Mouse (Mus musculus) limb, embryonic 12.5 days (tissue): ENCODE measurements around the gene Pofut2. TPM values are rescaled to one million over a fixed set of nuclear protein-coding genes. Genes with fewer than 3 reads are reported as not detected.
"Not testable (repeated sequence)": the region's sequence is repeated elsewhere in the genome, so short reads cannot be mapped to it uniquely, and the experiment has no call there.

Source experiments
- ATAC-seq: fragments of 200-750 bp; cut with Nextera tagmentation; 2 replicates; pipeline ENCODE4 v1.8.0; 2017; ENCODE audit warnings: low read depth, moderate TSS enrichment; ENCODE audit not compliant: insufficient number of reproducible peaks, insufficient read depth, low FRiP score, low TSS enrichment
- H3K27ac ChIP-seq: fragments of 300-500 bp; sonication (generic); 2 replicates; pipeline ENCODE4 v1.5.1; 2016; ENCODE audit warnings: mild to moderate bottlenecking, moderate library complexity
- H3K27me3 ChIP-seq: fragments of 300-500 bp; sonication (generic); 2 replicates; pipeline ENCODE4 v1.6.1; 2016; ENCODE audit warnings: mild to moderate bottlenecking, moderate library complexity
- H3K36me3 ChIP-seq: fragments of 300-500 bp; sonication (generic); 2 replicates; pipeline ENCODE4 v1.6.1; 2016; ENCODE audit warnings: mild to moderate bottlenecking, moderate library complexity
- H3K4me1 ChIP-seq: fragments of 300-500 bp; sonication (generic); replicated peaks from 2 replicates; pipeline ENCODE4 v1.6.1; 2016
- H3K4me2 ChIP-seq: fragments of 300-500 bp; sonication (generic); 2 replicates; pipeline ENCODE4 v1.6.1; 2016; ENCODE audit warnings: mild to moderate bottlenecking, moderate library complexity
- H3K4me3 ChIP-seq: fragments of 300-500 bp; sonication (generic); replicated peaks from 2 replicates; pipeline ENCODE4 v1.5.1; 2016; ENCODE audit warnings: mild to moderate bottlenecking
- H3K9ac ChIP-seq: fragments of 300-500 bp; sonication (generic); replicated peaks from 2 replicates; pipeline ENCODE4 v1.6.1; 2016; ENCODE audit warnings: mild to moderate bottlenecking, moderate library complexity
- H3K9me3 ChIP-seq: fragments of 300-500 bp; sonication (generic); 2 replicates; pipeline ENCODE4 v1.6.1; 2016; ENCODE audit warnings: mild to moderate bottlenecking, moderate library complexity
- WGBS: fragments of 180-500 bp; shearing (Covaris S2); methylation state at CpG from one replicate; pipeline ENCODE4 v1.1.7; 2016; 5-methylcytosine and 5-hydroxymethylcytosine counted together
- polyA plus RNA-seq: library from polyadenylated mRNA; unstranded; fragments of >200 nt; fragmentation: Nextera tagmentation; extraction: Ambion mirVana; gene quantifications from 2 replicates; pipeline ENCODE4 v1.2.1, GENCODE M21; 2016

The Pofut2 gene
- polyA plus RNA-seq, 1 experiment from 2014 or later = 95.6 TPM

DNA sequence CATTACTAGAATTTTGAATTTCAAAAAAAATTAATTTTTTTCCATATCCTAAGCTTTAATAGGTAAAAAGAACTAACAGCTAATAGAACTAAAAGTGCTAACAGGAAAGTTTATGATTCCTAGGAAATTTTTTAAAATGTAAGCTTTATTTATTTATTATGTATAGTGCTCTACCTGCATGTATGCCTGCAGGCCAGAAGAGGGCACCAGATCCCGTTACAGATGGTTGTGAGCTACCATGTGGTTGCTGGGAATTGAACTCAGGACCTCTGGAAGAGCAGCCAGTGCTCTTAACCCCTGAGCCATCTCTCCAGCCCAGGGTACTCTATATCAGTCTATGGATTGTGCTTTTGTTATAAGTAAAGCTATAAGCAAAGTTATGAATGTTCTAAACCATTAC is 23.1 kb downstream of the Pofut2 start:
- H3K36me3 ChIP-seq, H3K9ac ChIP-seq, H3K27me3 ChIP-seq, H3K4me2 ChIP-seq, H3K4me3 ChIP-seq, H3K27ac ChIP-seq, ATAC-seq, H3K9me3 ChIP-seq: not testable (repeated sequence)
- 85% methylated on average over 1 of the region's 1 CpGs for WGBS
- peaks cover 17% of the 10 kb centered on the region for H3K4me1 ChIP-seq

DNA sequence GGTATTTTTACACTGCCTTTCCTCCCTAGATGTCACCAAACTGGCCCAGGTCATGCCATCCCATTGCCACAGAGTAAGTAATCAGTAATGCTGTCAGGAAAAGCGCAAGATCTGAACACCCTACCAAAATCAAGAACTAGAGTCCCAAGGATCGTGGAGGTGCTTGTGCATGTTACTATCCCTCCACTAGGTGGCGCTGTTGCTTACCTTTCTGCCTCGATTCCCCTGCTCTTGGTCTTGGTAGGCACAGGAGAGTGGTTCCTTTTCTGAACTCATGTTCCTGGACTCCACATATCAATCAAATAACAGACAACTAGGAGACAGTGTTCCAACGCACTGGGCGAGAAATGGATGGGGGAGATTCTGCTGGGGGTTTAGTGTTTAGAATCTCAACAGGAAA is 23.8 kb downstream of the Pofut2 start:
- WGBS = 18% methylated on average over 6 of the region's 6 CpGs
- peaks cover 17% of the 10 kb centered on the region for H3K4me1 ChIP-seq

DNA sequence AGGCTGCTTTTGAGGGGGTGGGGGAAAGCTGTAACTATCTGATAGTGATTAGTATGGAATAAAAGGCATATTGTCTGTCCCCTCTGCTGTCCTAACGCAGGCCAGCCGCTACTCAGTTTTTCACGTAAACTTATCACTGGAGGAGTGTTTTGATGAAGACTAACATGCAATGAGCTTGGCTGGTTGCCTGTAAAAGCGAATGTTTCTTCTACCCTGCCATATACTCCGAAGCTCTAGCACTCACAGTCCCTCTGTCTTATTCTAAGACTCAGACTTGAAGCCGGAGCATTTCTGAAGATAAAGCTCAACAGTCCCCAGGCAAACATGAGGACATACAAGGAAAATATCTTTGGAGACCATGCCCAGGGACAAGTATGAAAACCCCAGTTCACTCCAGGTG is 25.8 kb downstream of the Pofut2 start:
- H3K9ac ChIP-seq = no peak overlapping the region
- no peaks in the 10 kb centered on the region for H3K9me3 ChIP-seq
- no peak overlapping the region for H3K4me2 ChIP-seq
- peaks cover 17% of the 10 kb centered on the region for H3K4me1 ChIP-seq
- H3K4me3 ChIP-seq = no peak overlapping the region
- no peaks in the 10 kb centered on the region for H3K36me3 ChIP-seq
- 80% methylated on average over 6 of the region's 6 CpGs for WGBS
- ATAC-seq = no peak
- H3K27me3 ChIP-seq = no peaks in the 10 kb centered on the region
- no peak overlapping the region for H3K27ac ChIP-seq

More for the DNA sequence above, 23.8 kb downstream of the Pofut2 start:
- Histone ChIP-seq H3K4me2 (no peak overlapping the region), H3K4me3 (no peak overlapping the region), H3K9me3 (no peaks in the 10 kb centered on the region), H3K9ac (no peak overlapping the region), H3K36me3 (no peaks in the 10 kb centered on the region), H3K27ac (no peak overlapping the region), H3K27me3 (no peaks in the 10 kb centered on the region; the same call in 1 of the 2 replicates)
- no peak for ATAC-seq

DNA sequence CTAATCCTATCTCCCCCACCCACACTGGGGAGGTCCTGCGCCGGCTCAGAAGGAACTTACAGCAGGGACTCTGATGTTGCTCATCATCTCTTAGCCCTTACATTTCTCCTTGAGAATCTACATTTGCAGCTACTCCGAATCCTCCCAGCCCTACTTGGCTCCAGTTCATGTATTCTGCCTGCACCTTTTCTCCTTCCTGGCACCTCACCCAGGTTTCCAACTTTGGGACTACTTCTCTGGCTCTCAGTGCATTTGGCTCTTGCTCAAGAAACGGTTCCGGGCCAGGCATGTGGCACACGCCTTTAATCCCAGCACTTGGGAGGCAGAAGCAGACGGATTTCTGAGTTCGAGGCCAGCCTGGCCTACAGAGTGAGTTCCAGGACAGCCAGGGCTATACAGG is 28.6 kb downstream of the Pofut2 start:
- H3K9ac ChIP-seq = no peak overlapping the region
- ATAC-seq = no peak
- peaks cover 17% of the 10 kb centered on the region for H3K4me1 ChIP-seq
- H3K27ac ChIP-seq = no peak overlapping the region
- 87% methylated on average over 8 of the region's 8 CpGs for WGBS
- no peaks in the 10 kb centered on the region for H3K9me3 ChIP-seq
- no peaks in the 10 kb centered on the region for H3K36me3 ChIP-seq
- no peak overlapping the region for H3K4me3 ChIP-seq
- H3K27me3 ChIP-seq = no peaks in the 10 kb centered on the region
- H3K4me2 ChIP-seq = no peak overlapping the region

DNA sequence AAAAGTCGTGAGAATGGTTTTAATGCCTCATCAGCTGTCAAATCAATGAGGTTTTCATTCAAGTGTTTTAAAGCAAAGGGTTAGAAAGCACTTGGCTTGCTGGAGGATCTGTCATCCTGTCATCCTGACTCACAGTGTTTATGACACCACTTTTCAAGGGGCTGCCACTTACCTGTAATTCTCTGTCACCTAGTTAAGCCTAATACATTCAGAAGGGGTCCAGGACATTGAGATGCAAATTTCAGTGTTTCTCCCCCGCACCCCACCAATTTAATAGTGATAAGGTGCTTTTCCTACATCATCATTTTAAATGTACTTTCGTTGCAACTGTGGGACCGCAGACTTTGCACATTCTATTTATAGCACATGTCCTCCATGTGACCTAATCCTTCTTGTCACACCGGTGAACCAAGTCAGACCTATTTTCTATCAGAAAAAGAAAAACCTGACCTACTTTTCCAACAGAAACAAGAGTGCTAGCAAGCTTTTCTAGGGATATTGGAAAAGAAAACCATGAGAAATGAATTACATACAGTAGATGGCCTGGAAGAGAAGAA is 29.7 kb downstream of the Pofut2 start:
- Histone ChIP-seq H3K36me3 (peaks cover 4% of the 10 kb centered on the region; the same call in 1 of the 2 replicates), H3K9ac (no peak overlapping the region), H3K9me3 (no peaks in the 10 kb centered on the region), H3K4me2 (no peak overlapping the region), H3K4me3 (no peak overlapping the region), H3K4me1 (peaks cover 13% of the 10 kb centered on the region), H3K27ac (no peak overlapping the region), H3K27me3 (no peaks in the 10 kb centered on the region)
- no peak for ATAC-seq
- 64% methylated on average over 5 of the region's 5 CpGs for WGBS

DNA sequence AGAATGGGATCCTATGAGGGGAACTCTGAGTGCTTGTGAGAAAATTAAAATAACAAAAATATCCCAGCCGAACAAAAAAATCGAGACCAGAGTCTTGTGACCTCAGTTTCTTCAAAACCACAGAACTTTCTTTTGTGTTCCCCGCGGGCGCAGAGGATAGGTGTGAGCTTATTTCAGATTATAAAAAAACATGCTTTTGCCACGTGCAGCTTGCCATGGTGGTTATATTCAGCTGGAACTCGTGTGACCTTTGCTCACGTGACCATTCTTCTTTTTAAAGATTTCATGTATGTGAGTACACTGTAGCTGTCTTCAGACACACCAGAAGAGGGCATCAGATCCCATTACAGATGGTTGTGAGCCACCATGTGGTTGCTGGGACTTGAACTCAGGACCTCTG is 30.5 kb downstream of the Pofut2 start:
- H3K9me3 ChIP-seq = no peaks in the 10 kb centered on the region
- H3K4me2 ChIP-seq = no peak overlapping the region
- no peak for ATAC-seq
- no peak overlapping the region for H3K27ac ChIP-seq
- peaks cover 5% of the 10 kb centered on the region for H3K4me1 ChIP-seq
- H3K4me3 ChIP-seq = no peak overlapping the region
- H3K36me3 ChIP-seq = peaks cover 7% of the 10 kb centered on the region
- 90% methylated on average over 8 of the region's 8 CpGs for WGBS
- H3K9ac ChIP-seq = no peak overlapping the region
- no peaks in the 10 kb centered on the region for H3K27me3 ChIP-seq

DNA sequence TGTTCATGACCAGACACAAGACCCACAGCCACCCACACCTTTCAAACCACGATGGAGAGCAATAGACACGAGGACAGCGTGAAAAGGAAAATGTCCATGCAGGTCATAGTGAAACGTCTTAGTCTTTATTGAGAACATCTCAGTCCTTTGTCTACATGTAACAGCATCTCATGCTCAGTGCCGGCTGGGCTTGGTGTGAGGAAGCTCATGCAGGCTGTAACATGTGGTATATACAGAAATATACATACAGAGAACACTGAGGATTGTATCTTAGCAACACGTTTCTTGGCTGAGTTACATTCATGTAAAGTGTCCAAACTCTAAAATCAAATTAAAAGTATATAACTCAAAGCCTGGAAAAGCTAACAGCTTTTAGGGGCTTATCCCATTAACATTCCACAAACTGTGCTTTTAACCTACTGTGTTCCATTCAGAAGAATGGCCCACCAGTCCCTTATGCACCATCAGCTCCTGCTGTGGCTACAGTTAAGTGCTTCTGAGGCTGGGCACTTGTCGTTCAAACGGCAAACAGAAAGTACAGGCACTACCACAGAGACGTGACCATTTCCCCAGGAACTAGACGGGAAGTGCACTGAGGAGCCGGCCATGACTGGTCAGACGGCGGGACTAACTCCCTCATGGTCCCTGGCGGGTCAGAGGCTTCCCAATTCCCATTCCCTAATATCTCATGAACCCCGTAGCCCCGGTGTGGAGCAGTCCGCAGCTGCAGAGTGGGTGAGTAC is 31.8 kb downstream of the Pofut2 start:
- H3K27me3 ChIP-seq = no peaks in the 10 kb centered on the region
- H3K4me3 ChIP-seq = no peak overlapping the region
- WGBS = 75% methylated on average over 17 of the region's 17 CpGs
- H3K9me3 ChIP-seq = no peaks in the 10 kb centered on the region
- H3K36me3 ChIP-seq = peaks cover 8% of the 10 kb centered on the region
- no peak overlapping the region for H3K27ac ChIP-seq
- H3K4me1 ChIP-seq = no peaks in the 10 kb centered on the region
- ATAC-seq = no peak
- no peak overlapping the region for H3K9ac ChIP-seq
- H3K4me2 ChIP-seq = no peak overlapping the region

DNA sequence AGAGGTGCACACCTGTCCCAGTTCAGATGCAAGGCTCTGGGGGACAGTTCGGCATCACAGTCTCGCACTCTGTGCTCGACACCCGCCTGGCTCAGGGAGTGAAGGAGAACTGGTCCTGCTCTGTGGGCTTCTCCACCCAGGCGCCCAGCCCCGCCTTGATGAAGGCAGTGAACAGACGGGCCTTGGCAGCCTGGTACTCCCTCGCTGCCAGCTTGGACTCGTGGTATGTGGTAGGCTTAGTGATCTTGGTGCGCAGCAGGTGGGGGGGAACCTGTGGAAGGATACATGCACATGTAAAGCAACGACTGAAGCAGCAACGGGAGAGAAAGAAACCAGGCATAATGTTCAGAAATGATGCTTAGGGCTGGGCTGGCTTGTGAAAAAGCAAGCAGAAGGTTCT is 35.7 kb downstream of the Pofut2 start:
- WGBS = 90% methylated on average over 12 of the region's 12 CpGs
- no peak for ATAC-seq
- Histone ChIP-seq H3K36me3 (peaks cover 8% of the 10 kb centered on the region), H3K27me3 (no peaks in the 10 kb centered on the region), H3K27ac (no peak overlapping the region), H3K4me3 (no peak overlapping the region), H3K9me3 (no peaks in the 10 kb centered on the region), H3K4me2 (no peak overlapping the region), H3K4me1 (no peaks in the 10 kb centered on the region), H3K9ac (no peak overlapping the region)

DNA sequence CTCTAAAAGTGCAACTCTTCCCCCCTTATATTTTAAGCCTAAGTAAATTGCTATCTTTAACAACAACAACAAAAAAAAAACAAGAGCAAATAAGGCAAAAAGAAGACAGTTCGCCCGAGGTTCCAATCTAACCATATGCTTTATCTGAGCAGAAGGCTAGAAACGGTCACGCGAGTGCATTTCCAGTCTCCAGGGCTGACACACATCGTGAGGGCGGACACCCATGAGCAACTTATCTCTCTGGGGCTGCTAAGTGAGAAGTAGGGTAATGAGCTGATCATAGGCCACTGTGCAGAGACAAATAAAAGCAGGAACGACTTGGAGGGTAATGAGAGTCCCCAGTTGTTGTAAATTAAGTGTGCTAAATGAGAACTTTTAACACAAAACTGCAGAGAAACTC is 39.6 kb downstream of the Pofut2 start:
- H3K4me1 ChIP-seq = no peaks in the 10 kb centered on the region
- no peak overlapping the region for H3K4me2 ChIP-seq
- no peaks in the 10 kb centered on the region for H3K9me3 ChIP-seq
- no peaks in the 10 kb centered on the region for H3K27me3 ChIP-seq
- peaks cover 9% of the 10 kb centered on the region for H3K36me3 ChIP-seq
- 80% methylated on average over 8 of the region's 8 CpGs for WGBS
- H3K4me3 ChIP-seq = no peak overlapping the region
- H3K27ac ChIP-seq = no peak overlapping the region
- no peak overlapping the region for H3K9ac ChIP-seq
- no peak for ATAC-seq

DNA sequence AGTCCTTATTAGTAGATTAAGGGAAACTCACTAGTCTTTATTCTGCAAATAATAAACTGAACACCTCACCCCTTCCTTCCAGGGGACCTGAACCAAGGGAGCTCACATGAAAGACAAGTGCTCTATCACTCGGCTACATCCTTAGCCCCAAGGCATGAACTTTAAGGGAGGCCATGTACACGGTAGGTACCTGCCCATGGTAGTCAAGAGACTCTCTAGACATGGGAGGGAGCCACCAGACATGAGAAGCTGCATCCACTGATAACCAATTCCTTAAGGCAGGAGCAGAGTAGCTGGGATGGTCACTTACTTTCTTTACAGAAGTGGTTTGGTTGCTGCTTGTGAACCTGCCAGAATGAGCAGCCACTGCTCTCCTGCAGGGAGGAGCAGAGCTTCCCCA is 40.2 kb downstream of the Pofut2 start:
- no peak overlapping the region for H3K27ac ChIP-seq
- H3K4me2 ChIP-seq = no peak overlapping the region
- H3K4me3 ChIP-seq = no peak overlapping the region
- ATAC-seq = no peak
- peaks cover 9% of the 10 kb centered on the region; the same call in 1 of the 2 replicates for H3K36me3 ChIP-seq
- no peaks in the 10 kb centered on the region for H3K4me1 ChIP-seq
- WGBS = 76% methylated on average over 2 of the region's 2 CpGs
- H3K9me3 ChIP-seq = no peaks in the 10 kb centered on the region
- no peak overlapping the region for H3K9ac ChIP-seq
- no peaks in the 10 kb centered on the region for H3K27me3 ChIP-seq

DNA sequence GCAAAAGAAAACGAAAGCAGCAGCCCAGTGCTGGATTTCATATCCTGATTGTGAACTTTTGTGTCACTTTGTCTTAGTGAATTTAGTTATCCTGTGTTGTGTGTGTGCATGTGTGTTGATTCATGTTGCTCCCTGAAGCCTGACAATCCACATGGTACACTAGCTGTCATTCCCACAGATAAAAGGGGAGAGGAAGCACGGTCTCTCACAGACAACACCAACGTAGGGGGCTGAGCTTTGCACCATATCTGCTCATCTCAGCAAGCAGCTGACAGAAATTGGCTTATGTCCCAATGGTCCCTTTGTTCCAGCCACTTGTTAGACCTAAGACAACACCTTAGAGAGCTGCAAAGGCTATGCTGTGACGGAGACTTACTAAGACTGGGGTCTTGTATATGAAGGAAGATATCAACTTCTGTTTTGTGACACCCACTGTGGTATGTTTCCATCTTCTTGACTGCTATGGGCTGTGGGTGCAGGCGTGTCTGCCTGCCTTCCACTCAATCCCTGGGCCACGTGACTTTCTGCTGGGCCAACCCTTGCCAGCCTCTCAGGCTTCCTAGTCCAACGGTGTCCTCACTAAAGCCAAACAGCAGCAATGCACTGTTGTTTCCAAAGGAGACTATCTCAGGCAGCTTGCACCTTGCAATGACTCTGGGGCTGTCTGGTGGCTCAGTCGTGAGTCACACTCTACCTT is 41.4 kb downstream of the Pofut2 start:
- H3K36me3 ChIP-seq = 0 out of 2 replicates have a peak, but pooled peaks cover 5% of the 10 kb centered on the region
- H3K4me3 ChIP-seq = no peak overlapping the region
- no peak overlapping the region for H3K4me2 ChIP-seq
- H3K9ac ChIP-seq = no peak overlapping the region
- H3K9me3 ChIP-seq = no peaks in the 10 kb centered on the region
- no peak overlapping the region for H3K27ac ChIP-seq
- H3K27me3 ChIP-seq = no peaks in the 10 kb centered on the region
- ATAC-seq = no peak
- 81% methylated on average over 8 of the region's 8 CpGs for WGBS
- no peaks in the 10 kb centered on the region for H3K4me1 ChIP-seq
